Mouse (Mus musculus): ENCODE results near the gene Pde1c.

DNA sequence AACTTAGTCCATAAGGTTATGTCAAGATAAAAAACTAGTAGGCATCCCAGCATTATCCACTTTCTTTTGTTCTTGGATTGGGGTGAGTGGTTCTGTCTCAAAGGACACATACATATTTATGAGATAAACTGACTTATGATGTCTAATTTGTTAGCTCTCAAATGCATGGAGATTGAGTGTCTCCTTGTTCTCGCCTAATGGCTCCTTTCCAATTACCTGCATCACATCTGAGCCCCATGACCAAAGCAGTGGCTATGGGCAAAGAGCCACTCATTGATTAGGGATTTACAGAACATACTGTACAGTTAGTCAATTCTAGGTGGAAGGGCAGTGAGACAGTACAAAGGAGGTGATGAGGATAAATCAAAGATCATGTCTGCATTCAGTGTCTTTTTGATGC is 524.2 kb downstream of the Pde1c start:
- no peak for TF ChIP-seq POLR2A (IDR thresholded peaks at IDR 0.05; ENCODE audit: extremely low read depth, insufficient read depth, low read length)
- no peak for TF ChIP-seq CTCF (IDR thresholded peaks at IDR 0.05; ENCODE audit: low read depth, low read length)
